Mouse (Mus musculus) thymus, postnatal 14 days (tissue): ENCODE measurements at regions not wholly inside any gene's neighbourhood (a gene's known extent, or its start where the extent isn't known, plus 50 kb on each side); places are given as distances from the start of the nearest gene placed in this dataset.
"Not testable (repeated sequence)": the region's sequence is repeated elsewhere in the genome, so short reads cannot be mapped to it uniquely, and the experiment has no call there.

ENCODE experiments used
- DNase-seq: peaks from one replicate; pipeline ENCODE4 v3.0.0; 2021

- not testable (repeated sequence) for DNase-seq
Observed at GRCm38 (mm10) chr2:95433996-95434395, 884.0 kb upstream of the Lrrc4c start.

DNA sequence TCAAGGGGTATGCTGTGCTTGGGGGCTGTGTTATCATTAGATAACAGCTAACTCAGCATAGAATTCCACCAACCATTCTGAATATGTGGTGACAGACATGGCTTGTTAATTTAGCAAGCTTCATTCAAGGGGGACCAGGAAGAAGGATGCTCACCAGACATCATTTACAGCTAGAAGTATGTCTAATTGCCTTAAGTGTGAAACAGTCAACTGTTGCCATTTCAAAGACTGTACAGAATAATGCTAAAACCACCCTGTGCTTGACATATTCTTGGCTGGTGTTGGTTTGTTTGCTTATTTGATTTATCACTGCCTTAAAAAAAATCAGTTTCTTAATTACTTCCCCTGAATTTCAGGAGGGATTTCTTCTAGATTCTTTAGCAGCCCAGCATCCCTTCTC is 877.0 kb upstream of the Lrrc4c start:
- no peak for DNase-seq

- DNase-seq: no peak
Observed at GRCm38 (mm10) chr2:95443245-95443799, 874.6 kb upstream of the Lrrc4c start.

DNA sequence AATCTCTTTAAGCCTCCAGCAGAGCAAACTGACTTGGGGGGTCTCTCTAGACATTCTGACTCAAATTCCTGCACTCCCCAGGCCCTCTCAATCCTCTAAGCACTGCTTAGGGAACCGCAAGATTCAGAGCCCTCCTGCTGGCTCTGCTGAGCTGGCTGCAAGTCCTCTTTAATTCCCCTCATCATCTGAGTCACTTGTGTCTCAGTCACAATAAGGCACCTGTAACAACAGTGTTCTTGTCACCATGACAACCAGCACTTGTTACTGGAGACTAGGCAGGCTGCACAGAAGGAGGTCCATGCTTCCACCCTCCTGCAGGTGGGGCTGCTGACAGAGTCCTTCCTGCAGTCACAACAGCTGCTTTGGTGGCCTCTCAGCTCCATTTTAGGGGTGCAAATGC is 869.1 kb upstream of the Lrrc4c start:
- DNase-seq: no peak

GRCm38 (mm10) chr2:95479827-95480226 is 838.1 kb upstream of the Lrrc4c start:
- DNase-seq: no peak

DNA sequence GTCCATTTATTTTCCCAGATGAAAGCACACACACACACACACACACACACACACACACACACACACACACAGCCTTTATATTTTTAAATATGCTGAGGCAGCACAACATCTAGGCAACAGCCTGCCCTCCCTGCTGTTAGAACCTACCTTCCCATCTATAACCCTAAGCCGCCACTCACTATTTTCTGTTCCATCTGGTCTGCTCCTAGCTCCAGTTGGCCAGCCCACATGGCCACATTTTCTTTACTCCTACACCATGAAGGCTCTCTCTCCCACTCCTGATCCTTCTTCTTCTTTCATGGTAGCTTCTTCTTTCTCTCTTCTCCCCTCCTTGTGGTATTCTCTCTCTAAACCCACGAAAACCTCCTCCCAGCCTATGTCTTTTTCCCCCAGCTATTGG is 834.6 kb upstream of the Lrrc4c start:
- no peak for DNase-seq

GRCm38 (mm10) chr2:95487580-95488135 is 830.3 kb upstream of the Lrrc4c start:
- no peak for DNase-seq

- no peak for DNase-seq
Observed at GRCm38 (mm10) chr2:95494026-95494697, 823.8 kb upstream of the Lrrc4c start.

DNA sequence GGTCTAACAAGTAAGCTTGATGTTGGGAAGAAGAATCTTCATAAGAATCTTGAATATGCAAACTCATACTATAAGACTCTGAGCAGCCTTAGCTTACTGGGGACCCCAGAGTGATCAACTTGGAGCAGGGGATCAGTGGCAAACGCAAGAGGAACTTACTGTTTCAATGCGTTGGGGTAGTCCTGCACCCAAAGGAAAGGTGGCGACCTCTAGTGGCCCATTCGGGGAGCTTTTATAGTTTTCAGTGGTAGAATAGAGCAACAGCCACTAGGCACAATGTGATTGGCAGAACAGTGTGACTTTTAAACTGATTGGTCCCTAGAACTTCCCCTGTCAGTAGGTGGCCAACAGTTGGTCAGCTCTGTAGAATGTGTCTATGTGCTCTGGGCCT is 823.3 kb upstream of the Lrrc4c start:
- peak; percentile 3 for DNase-seq

DNA sequence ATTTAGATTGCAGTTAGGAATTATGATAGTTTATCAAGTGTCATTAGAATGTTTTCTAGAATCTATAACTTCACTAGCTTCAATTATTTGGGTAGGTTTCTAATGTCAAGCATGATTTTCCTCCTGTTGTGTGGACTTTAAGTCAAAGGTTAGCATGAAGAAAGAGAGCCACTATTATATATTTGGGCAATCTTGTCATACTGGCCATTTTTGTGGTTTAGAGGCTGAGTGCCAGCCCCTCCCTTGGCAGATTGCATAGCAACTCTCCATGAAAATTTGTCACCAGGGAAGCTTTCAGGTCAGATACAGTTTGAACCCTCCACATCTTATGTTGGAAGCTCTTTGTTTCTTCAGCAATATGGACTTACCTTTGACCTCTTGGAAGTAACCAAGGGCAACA is 806.7 kb upstream of the Lrrc4c start:
- DNase-seq: no peak

- DNase-seq: no peak
Observed at GRCm38 (mm10) chr2:95521624-95522023, 796.3 kb upstream of the Lrrc4c start.

DNA sequence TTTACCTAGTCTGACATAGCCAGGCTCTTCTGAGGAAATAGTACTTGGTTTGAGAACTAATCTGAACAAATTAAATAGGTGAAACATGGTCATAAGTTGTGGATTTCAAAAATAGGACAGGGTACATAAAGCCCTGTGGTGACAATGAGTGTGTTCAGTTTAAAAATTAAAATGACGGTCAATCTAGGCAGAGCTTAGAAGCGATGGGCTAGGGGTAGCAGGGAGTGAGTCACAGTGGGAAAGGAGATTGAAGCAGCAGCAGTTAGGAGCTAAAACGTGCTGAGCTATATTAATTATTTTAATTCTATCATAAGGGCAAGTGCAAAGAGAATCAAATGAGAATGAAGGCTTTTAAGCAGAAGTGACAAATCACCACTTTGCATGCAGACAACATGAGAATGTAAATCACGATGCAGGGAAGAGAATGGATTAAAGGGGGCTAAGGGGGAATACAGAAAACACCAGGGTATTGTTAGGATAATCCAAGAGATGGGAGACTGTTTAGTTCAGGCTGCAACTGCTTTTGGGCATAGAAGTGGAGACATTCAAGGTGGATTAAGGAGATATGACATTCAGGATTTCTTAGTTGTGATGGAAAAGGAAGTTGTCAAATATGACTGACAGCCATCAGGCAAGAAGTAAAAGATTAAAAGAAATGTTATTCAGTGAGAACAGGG is 793.2 kb upstream of the Lrrc4c start:
- DNase-seq: no peak

GRCm38 (mm10) chr2:95564089-95564488 is 753.9 kb upstream of the Lrrc4c start:
- no peak for DNase-seq

- no peak for DNase-seq
Observed at GRCm38 (mm10) chr2:95575882-95576281, 742.1 kb upstream of the Lrrc4c start.

GRCm38 (mm10) chr2:95579201-95579600 is 738.8 kb upstream of the Lrrc4c start:
- DNase-seq: no peak

DNA sequence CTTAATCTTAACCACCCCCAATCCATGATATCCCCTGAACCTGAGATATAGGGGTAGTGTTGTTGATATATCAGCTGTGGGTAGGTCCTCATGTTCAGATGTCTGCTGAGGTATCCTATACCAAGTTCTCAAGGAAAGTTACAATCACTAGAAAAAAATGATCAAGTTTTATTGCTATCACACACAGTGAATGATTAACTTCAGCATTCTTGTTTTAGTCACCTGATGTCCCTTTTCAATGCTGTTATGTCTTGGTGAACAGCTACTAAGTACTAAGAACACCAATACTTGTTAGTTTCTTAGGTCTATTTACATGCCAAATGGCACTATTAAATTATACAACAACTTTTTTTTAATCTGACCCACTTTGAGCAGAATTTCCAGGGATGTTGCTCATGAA is 732.0 kb upstream of the Lrrc4c start:
- DNase-seq: no peak

GRCm38 (mm10) chr2:95587044-95587443 is 730.9 kb upstream of the Lrrc4c start:
- DNase-seq: no peak

- DNase-seq: no peak
Observed at GRCm38 (mm10) chr2:95613354-95613753, 704.6 kb upstream of the Lrrc4c start.

DNA sequence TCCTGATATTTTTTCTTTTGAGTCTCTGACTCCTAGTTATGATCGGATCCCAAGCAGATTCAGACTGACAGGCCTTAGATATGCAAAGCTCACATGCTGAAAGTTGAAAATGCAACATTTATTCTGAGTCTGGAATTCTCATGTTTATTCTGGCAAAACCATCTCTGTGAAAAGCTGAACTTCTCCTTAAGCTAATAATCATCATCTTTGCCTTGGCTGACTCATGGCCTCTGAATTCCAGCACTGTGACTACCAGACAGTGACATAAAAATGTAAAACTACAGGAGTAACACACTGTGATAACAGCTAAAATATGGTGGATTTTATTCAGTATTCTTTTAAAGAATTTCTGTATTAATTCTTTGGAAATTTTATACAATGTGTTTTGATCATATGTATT is 680.4 kb upstream of the Lrrc4c start:
- no peak for DNase-seq

DNA sequence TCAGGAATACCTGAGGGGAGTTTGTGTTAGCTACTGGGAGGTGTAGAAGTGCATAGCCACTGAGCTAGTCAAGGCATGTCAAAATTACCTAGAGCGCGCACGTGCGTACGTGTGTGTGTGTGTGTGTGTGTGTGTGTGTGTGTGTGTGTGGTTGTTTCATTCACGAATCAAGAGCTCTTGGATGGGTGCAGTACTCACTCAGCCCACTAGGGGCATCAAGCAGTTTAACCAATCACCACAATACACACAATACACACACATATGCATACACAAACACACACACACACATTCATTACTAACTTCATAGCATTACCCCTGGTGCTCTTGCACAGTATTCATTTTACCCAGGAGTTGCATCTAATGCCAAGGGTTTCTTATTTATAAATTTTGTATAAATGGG is 643.6 kb upstream of the Lrrc4c start:
- DNase-seq: no peak

GRCm38 (mm10) chr2:95715355-95715754 is 602.6 kb upstream of the Lrrc4c start:
- no peak for DNase-seq
